Comparison of ENCODE assay signal across 8 mouse cellular contexts in the genomic region with DNA sequence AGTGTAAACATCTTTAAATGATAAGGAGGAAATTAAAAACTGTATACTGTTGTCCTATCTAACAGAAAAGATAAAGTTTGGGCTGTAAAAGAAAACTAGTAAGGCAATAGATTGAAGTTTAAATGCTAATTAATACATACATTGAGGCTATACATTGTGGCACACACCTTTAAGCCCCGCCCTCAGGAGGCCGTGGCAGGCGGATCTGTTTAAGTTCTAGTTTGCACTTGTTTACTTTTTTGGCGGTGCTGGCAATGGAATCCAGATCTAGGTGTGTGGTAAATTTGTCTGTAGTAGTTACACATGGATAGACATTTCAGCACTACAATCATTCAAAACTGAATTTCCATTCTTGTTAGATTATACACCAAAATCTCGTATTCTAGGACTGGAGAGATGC. TPM values are rescaled to one million over a fixed set of nuclear protein-coding genes. Genes with fewer than 3 reads are reported as not detected.
DNase-seq lines count a peak whose midpoint lies in the region; ATAC-seq and TF ChIP-seq lines count a peak whose summit lies in the region.

No protein-coding gene starts in this region.

- no peak overlapping the region for H3K27ac ChIP-seq in kidney, postnatal 0 days
- H3K27ac ChIP-seq in kidney, adult 2 months (ENCODE audit: insufficient read depth, low read depth, low read length): no peak overlapping the region
- no peak overlapping the region for H3K27ac ChIP-seq in intestine, embryonic 14.5 days (ENCODE audit: low read depth)
- no peak overlapping the region for H3K27ac ChIP-seq in neural tube, embryonic 12.5 days

- no peaks in the 10 kb centered on the region for H3K4me1 ChIP-seq in kidney, postnatal 0 days (replicated peaks; ENCODE audit: insufficient read depth, low read length)
- no peaks in the 10 kb centered on the region for H3K4me1 ChIP-seq in kidney, adult 2 months (ENCODE audit: control insufficient read depth, insufficient read depth, low read length)
- peaks cover 7% of the 10 kb centered on the region for H3K4me1 ChIP-seq in intestine, embryonic 14.5 days (replicated peaks; ENCODE audit: control insufficient read depth, insufficient read depth, low read length)
- peaks cover 7% of the 10 kb centered on the region for H3K4me1 ChIP-seq in neural tube, embryonic 12.5 days

- H3K9ac ChIP-seq in kidney, postnatal 0 days (ENCODE audit: low read depth, low read length): peak overlapping the region; percentile 80; the same call in 1 of the 2 replicates
- H3K9ac ChIP-seq in intestine, embryonic 14.5 days (ENCODE audit: low read length): peak overlapping the region; percentile 75
- no peak overlapping the region for H3K9ac ChIP-seq in neural tube, embryonic 12.5 days

- H3K9me3 ChIP-seq in kidney, postnatal 0 days (replicated peaks; ENCODE audit: low read length): peaks cover 3% of the 10 kb centered on the region; the same call in 1 of the 2 replicates
- H3K9me3 ChIP-seq in intestine, embryonic 14.5 days (ENCODE audit: control insufficient read depth, low read length): peaks cover 8% of the 10 kb centered on the region; the same call in 1 of the 2 replicates
- peaks cover 4% of the 10 kb centered on the region; the same call in 1 of the 2 replicates for H3K9me3 ChIP-seq in neural tube, embryonic 12.5 days

- no peak for ATAC-seq in kidney, postnatal 0 days (replicated peaks; ENCODE audit: low FRiP score, low read depth)
- no peak for ATAC-seq in intestine, embryonic 14.5 days (replicated peaks; ENCODE audit: low FRiP score, low TSS enrichment, low read depth)
- no peak for ATAC-seq in neural tube, embryonic 12.5 days (ENCODE audit: low FRiP score, low read depth)
- no peak for ATAC-seq in megakaryocyte progenitor cell, adult 5-6 weeks (replicated peaks; ENCODE audit: poor library complexity)

- WGBS in kidney, postnatal 0 days: 68% methylated on average over 5 of the region's 5 CpGs
- WGBS in kidney, adult 2 months: 57% methylated on average over 5 of the region's 5 CpGs
- WGBS in intestine, embryonic 14.5 days: 43% methylated on average over 5 of the region's 5 CpGs
- WGBS in neural tube, embryonic 12.5 days: 80% methylated on average over 5 of the region's 5 CpGs

- H3K36me3 ChIP-seq in kidney, postnatal 0 days (ENCODE audit: insufficient read depth, low read length): peaks cover 9% of the 10 kb centered on the region
- peaks cover 5% of the 10 kb centered on the region for H3K36me3 ChIP-seq in kidney, adult 2 months (ENCODE audit: control insufficient read depth, insufficient read depth, low read length)
- H3K36me3 ChIP-seq in intestine, embryonic 14.5 days (ENCODE audit: control insufficient read depth, insufficient read depth, low read length): peaks cover 41% of the 10 kb centered on the region
- peaks cover 33% of the 10 kb centered on the region for H3K36me3 ChIP-seq in neural tube, embryonic 12.5 days

- no peak for DNase-seq in kidney, postnatal 0 days (ENCODE audit: low spot score)
- no peak for DNase-seq in kidney, adult 2 months
- peak; percentile 47 for DNase-seq in c-Kit-positive CD71-positive TER-119-positive erythroid progenitor cells, embryonic 14.5 days (ENCODE audit: low spot score)
- DNase-seq in intestine, embryonic 14.5 days (ENCODE audit: low spot score): no peak
- DNase-seq in gastrocnemius, postnatal 4 days (ENCODE audit: low spot score in 2 of 2): no peak
- DNase-seq in kidney, postnatal 10 days: no peak

- peak overlapping the region; percentile 82; the same call in 1 of the 2 replicates for H3K4me3 ChIP-seq in kidney, postnatal 0 days (replicated peaks; ENCODE audit: low read depth, low read length)
- no peak overlapping the region for H3K4me3 ChIP-seq in kidney, adult 2 months (ENCODE audit: insufficient read depth, low read depth, low read length)
- peak overlapping the region; percentile 82 for H3K4me3 ChIP-seq in intestine, embryonic 14.5 days (ENCODE audit: low read depth, low read length)
- no peak overlapping the region for H3K4me3 ChIP-seq in neural tube, embryonic 12.5 days

- no peak for TF ChIP-seq POLR2A in kidney, adult 2 months (IDR thresholded peaks at IDR 0.05; ENCODE audit: low read depth, low read length)

- H3K27me3 ChIP-seq in kidney, postnatal 0 days (ENCODE audit: insufficient read depth, low read length): no peaks in the 10 kb centered on the region
- H3K27me3 ChIP-seq in kidney, adult 2 months (replicated peaks; ENCODE audit: control insufficient read depth, insufficient read depth, low read length): no peaks in the 10 kb centered on the region
- H3K27me3 ChIP-seq in intestine, embryonic 14.5 days (replicated peaks; ENCODE audit: control insufficient read depth, insufficient read depth, low read length): no peaks in the 10 kb centered on the region
- no peaks in the 10 kb centered on the region for H3K27me3 ChIP-seq in neural tube, embryonic 12.5 days (replicated peaks)

- H3K4me2 ChIP-seq in kidney, postnatal 0 days (ENCODE audit: low read length): peak overlapping the region; percentile 72
- peak overlapping the region; percentile 76 for H3K4me2 ChIP-seq in intestine, embryonic 14.5 days (ENCODE audit: low read length)
- peak overlapping the region; percentile 66 for H3K4me2 ChIP-seq in neural tube, embryonic 12.5 days (replicated peaks)

- no peak for TF ChIP-seq CTCF in kidney, postnatal 0 days (IDR thresholded peaks at IDR 0.05; ENCODE audit: low read depth)
- no peak for TF ChIP-seq CTCF in kidney, adult 2 months (conservative IDR thresholded peaks at IDR 0.05; ENCODE audit: insufficient read depth, insufficient read length, low read depth, low read length)

RNA-seq across cellular contexts. Expression of a gene that starts 1.3 kb away (rescaled TPM):
- 17.2 and 18.4 TPM in 2 replicates for polyA plus RNA-seq in kidney, postnatal 0 days (2015; fragmentation: Nextera tagmentation; extraction: Ambion mirVana)
- 21.1 and 24.6 TPM in 2 replicates for polyA plus RNA-seq in kidney, adult 2 months (2012; rRNA removed)
- polyA plus RNA-seq in intestine, embryonic 14.5 days (2014; fragmentation: Nextera tagmentation; extraction: Ambion mirVana): 12.4 and 13.4 TPM in 2 replicates
- 10.7 TPM in 2 replicates for polyA plus RNA-seq in neural tube, embryonic 12.5 days (2016; fragmentation: Nextera tagmentation; extraction: Ambion mirVana)
- 43.6 and 48.1 TPM in 2 replicates for total RNA-seq in megakaryocyte progenitor cell, adult 5-6 weeks (2015)
- 20.9 and 31.6 TPM in 2 replicates for total RNA-seq in megakaryocyte progenitor cell, adult 5-6 weeks (2017)
- total RNA-seq in gastrocnemius, postnatal 4 days (2021): 10 to 100 TPM; 44.7 to 51.2 TPM

RNA-seq across cellular contexts. Expression of a gene that starts 33.3 kb away (rescaled TPM):
- 35.3 and 37.2 TPM in 2 replicates for polyA plus RNA-seq in kidney, postnatal 0 days (2015; fragmentation: Nextera tagmentation; extraction: Ambion mirVana)
- 7.8 and 9.1 TPM in 2 replicates for polyA plus RNA-seq in kidney, adult 2 months (2012; rRNA removed)
- 11.6 and 13.5 TPM in 2 replicates for polyA plus RNA-seq in intestine, embryonic 14.5 days (2014; fragmentation: Nextera tagmentation; extraction: Ambion mirVana)
- polyA plus RNA-seq in neural tube, embryonic 12.5 days (2016; fragmentation: Nextera tagmentation; extraction: Ambion mirVana): 17.4 and 17.5 TPM in 2 replicates
- 6.5 and 10.3 TPM in 2 replicates for total RNA-seq in megakaryocyte progenitor cell, adult 5-6 weeks (2015)
- total RNA-seq in megakaryocyte progenitor cell, adult 5-6 weeks (2017): 12.6 and 13.9 TPM in 2 replicates
- 1 to 10 TPM; 6.3 to 6.8 TPM for total RNA-seq in gastrocnemius, postnatal 4 days (2021)

Comparison
In these comparisons a context has a peak if more than half of its experiments do, and no peak if none do; other contexts are left out.
1. H3K4me3 ChIP-seq: peak in kidney, postnatal 0 days (single experiment) and intestine, embryonic 14.5 days (single experiment); none in kidney, adult 2 months (single experiment) and neural tube, embryonic 12.5 days (single experiment).
2. Peak in every context shown above with its lines, with median percentiles within 50 percentile points of each other: H3K4me2 ChIP-seq.